Mouse (Mus musculus): Measurements from ENCODE around the gene Mpzl3.
"Not testable (repeated sequence)": the region's sequence is repeated elsewhere in the genome, so short reads cannot be mapped to it uniquely, and the experiment has no call there.

Mpzl3 gene
- long read RNA-seq, experiment 1, partial matches to known transcripts = 0 of 3 reads
- long read RNA-seq, experiment 1, other reads (novel, unspliced or antisense) = 0 of 3 reads
- long read RNA-seq, experiment 2, partial matches to known transcripts = 0 of 7 reads
- long read RNA-seq, experiment 2, other reads (novel, unspliced or antisense) = 5 of 7 reads

DNA sequence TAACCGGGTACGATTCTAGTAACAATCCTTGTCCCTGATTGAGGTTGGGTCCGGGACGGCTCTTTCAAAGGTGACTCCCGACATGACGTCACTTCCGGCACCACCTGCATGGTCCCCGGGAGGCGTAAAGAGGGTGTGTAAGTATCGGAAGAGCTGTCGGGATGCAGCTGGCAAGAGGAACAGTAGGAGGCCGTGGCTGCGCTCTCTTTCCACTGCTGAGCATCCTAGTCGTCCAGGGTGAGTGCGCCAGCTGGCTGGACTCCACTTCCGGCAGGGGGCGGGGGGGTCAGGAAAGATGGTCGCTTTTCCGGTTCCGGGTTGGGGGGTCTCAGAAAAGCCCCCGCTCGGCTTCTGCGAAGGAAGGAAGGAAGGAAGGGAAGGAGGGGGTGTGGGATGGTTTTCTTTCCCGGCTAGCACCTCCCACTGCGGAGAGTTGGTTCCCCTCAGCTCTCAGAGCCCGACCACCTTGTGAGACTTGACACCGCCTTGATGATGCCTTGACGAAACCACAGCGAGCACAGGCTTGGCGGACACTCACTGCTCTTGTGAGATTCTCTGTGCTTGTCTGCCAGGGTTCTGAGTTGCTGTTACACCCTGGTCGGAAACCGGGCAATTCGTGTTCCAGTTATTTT, at the start of gene Mpzl3:
Gene Mpzl3, plus strand, starts transcription at position 105 of the 632 bp plus-strand sequence.
- intact Hi-C loops (cut with DNase I) = no loop called here

DNA sequence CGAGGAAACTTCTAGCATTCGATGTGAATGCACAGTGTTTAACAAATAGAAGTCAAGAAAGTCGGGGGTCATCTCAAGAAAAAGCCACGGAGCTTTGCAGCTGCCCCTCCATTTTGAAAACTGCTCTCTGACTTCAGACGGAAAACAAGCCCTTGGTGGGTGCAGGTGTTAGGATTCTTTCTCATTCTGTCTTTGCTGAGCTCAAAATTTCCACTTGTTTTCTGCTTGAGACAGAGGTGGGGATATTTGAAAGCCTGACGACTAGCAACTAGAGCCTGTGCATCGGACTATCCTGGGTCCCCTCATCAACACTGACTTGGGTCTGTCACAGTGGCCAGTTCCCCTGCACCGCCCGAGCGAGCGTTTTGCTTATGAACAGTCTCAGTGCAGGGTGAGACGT, 47.6 kb upstream of the Mpzl3 start:
- intact Hi-C loops (cut with DNase I) = no loop called here

DNA sequence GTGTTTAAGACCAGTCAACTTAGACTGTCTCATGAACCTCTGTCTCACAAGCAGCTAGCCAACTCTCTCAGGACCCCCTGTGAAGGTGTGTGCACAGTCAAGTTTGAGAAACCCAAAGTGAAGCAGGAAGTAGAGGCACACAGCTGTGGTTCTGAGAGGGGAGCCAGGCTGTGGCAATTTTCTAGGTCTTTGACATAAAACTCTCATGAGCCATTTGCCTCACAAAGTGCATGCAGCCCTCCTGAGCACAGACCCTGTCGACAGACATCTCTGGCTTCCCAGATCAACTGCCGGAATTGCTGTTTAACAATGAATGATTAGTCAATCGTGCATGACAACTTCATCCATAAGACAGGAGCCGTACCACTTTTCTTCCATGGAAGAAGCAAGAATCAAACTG, 46.6 kb upstream of the Mpzl3 start:
- intact Hi-C loops (cut with DNase I) = no loop called here

DNA sequence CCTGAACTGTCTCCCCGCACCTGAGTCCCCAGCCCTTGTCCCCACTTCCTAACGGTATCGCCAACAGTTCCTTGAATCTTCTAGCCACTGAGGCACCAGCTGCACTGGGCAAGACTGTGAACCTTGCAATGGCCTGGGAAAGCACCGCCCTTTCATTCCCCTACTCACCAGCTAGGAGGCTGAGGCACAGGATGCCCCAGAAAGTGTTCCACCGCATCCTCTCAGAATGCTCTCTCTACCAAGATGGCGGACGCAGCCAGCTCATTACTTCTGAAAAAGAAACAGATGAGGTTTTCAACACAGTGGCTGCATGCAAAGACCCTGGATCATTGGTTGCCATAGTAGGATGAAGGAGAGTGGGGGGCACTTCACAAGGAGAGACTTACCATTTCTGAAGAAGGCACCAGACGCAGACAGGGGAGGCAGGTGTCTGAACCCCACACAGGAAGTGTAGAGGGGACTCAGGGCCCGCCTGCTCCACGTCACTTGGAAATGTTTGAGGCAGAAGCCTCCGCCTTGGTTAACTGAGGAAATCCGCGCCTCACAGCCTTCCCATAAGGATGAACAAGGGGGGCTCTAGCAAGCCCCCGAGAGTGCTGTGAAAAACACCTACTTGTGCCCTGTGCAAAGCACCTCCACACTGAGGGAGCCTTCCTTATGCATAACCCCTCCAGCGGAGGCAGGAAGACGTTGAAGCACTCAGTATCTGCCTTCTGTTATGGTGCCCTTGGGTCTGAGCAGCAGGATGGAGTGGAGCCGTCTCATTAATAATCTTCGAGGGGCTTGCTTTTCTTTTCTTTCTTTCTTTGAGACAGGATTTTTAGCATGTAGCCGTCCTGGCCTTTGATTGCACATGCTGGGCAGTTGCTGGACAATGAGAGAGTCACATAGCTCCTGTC, 45.6 kb upstream of the Mpzl3 start, which contains the start of gene Cd3e:
Gene Cd3e, minus strand, starts transcription at position 448 of the 899 bp plus-strand sequence.
- intact Hi-C loops (cut with DNase I) = no loop called here

DNA sequence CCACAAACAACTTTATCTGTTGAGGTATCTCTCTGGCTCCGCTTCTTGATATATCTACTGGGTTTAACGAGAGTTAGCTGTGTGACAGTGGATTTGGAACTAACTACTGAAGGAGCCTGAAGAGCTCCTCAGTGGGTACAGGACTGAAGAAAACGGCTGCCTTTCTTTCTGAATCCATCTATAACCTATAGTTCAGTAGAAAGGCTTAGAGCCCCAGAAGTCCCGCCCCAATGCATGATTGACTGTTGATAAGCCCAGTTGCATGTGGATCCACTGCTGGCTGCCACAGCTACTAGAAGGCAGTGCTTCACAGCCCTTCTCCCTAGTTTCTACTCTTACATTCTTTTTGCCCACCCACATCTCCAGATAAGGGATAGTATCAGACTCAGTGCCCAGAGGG, 44.5 kb upstream of the Mpzl3 start:
- intact Hi-C loops (cut with DNase I) = no loop called here

DNA sequence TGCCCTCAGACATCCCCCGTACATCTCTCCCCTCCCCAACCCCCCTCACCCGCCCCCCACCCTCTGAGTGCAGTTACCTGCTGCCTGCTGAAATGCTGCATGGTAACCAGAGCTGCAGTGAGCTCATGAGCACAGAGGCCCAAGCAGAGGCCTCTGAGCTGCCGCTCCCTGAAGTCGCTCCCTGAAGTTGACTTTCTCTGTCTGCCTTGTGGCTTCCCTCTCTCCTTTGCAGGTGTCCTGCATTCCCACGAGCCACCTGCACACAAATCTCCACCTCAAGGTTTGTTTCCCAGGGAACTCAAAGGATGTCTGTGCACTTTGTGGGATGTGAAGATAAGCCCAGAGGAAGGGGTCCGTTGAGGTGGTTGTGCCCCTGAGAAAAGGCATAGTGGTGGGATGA, 43.7 kb upstream of the Mpzl3 start:
- intact Hi-C loops (cut with DNase I) = no loop called here

DNA sequence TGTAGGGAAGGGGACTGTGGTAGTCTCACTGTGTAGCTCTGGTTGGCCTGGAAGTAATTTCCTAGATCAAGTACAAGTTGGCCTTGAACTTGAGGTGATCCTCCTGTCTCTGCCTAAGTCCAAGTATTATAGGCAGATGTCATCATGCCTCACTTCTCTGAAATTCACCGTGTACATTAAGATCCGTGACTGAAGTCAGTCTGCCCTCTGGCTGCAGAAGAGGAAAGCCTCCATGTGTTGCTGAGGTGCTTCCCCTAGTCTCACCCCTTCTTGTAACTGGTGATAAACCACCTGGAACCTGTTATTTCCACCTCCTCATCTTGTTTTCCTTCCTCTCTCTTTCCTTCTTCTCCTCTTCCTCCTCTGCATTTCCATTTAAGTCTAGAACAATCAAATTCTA, 40.1 kb upstream of the Mpzl3 start:
- intact Hi-C loops (cut with DNase I) = no loop called here

DNA sequence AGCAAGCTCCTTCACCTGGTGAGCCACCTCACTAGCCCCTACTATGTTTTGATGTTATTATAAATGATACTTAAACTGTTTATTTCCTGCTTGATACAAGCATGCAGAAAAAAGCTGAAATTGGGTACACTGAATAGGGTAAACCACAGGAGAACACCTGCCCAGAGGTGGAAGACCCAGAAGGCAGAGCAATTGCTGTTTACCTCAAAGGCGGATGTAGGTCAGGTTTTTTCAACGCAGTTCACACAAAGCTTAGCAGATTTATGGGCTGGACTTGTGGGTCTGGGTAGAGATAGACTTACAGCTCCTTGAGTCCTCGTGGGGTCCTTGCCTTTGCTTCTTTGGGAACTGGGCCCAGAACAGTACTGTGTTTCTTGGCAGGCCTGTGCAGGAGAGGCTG, 39.1 kb upstream of the Mpzl3 start:
- intact Hi-C loops (cut with DNase I) = no loop called here

DNA sequence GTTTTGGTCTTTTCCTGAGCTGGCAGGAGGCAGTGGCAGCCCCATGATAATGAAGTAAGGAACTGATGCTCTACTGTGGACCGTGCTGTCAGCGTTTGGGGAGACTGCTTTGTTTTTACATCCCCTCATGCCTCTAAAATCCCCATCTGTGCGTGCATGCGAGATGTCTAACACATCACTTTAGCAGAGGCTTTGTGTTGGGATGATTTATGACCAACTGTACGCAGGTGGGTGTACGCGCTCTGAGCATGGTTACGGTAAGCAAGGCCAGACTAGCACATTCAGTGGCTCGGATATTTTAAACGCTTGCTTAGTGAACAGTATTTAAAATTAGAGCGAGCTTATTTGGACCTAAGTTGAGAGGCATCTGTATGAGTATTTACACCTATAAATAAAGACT, 37.0 kb upstream of the Mpzl3 start:
- intact Hi-C loops (cut with DNase I) = no loop called here

DNA sequence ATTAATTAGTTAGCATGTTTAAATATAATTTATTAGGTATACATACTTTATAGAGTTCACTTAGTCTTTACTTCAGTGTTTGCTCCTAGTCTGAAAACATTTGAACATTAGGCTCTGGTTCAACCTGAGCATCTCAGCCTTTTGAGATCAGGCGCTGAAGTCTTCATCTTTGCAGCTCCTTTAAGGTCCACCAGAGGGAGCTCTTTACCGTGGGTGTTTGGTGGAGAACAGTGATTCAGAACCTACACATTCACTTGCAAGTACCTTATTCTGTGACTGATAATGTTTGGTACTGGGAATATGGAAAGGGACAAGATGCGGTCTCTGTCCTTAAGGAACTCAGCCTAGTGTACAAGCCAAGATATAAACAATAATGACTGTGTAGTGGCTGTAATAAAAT, 32.2 kb upstream of the Mpzl3 start:
- intact Hi-C loops (cut with DNase I) = loop anchor here (2.0 to 5.0 kb wide), 2 partner anchors 110 to 124 kb away; no protein-coding TSS in a partner anchor

DNA sequence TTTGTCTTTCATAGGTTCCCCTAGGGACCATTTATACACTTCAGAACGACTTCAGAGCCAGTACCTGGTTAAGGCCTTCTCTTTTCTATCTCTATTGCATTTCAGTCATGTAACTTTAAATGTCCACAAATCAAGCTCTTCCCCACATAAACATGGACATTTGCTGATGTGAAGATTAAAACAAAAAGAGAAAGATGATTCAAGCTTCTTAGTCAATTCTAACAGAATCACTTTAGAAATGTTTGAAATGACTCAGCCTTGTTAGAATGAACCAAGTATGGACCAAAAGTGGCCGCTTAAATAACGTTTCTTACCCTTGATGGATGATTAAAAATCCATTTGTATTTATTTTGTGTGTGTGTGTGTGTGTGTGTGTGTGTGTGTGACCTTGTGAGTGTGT, 31.3 kb upstream of the Mpzl3 start:
- intact Hi-C loops (cut with DNase I) = loop anchor here (2.0 to 5.0 kb wide), 2 partner anchors 109 to 123 kb away; no protein-coding TSS in a partner anchor

DNA sequence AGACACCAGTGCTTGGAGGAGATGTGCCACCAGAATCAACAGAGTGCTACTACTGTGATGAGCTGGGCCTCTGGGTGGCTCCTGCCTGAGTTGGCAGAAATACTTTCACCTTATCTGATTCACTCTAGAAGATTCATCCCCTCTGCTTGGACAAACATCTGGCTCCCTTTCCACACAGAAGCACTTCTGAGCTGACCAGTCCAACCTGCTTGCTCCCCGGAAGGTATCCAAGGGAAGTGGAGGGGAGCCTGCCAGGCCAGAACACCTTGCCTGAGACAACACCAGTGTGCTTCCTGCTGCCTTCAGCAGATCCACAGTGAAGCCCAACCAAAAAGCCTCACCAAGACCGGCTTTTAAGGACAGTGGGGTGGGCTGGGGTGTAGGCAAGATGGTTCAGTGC, 30.8 kb upstream of the Mpzl3 start:
- intact Hi-C loops (cut with DNase I) = loop anchor here (5.0 kb wide), 1 partner anchor 108 kb away; no protein-coding TSS in a partner anchor

DNA sequence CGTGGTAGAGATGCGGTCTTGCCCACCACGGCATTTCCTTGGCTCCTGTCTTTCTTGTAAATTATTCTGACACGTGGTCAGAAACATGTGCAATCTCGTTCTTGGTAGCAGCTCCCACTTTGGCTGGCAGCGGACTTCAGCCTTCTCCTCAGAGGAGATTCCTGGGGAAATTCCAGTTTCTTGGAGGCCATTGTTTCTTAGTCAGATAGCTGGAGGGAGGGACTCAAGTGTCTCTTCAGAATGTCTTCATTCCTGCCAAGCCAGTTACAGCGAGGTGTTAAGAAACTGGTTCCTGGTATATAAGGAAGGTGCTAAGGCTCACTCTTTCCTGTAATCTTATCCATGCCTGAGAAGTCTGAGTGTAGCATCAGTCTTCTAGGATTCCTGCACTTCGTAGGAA, 27.6 kb upstream of the Mpzl3 start:
- intact Hi-C loops (cut with DNase I) = no loop called here

DNA sequence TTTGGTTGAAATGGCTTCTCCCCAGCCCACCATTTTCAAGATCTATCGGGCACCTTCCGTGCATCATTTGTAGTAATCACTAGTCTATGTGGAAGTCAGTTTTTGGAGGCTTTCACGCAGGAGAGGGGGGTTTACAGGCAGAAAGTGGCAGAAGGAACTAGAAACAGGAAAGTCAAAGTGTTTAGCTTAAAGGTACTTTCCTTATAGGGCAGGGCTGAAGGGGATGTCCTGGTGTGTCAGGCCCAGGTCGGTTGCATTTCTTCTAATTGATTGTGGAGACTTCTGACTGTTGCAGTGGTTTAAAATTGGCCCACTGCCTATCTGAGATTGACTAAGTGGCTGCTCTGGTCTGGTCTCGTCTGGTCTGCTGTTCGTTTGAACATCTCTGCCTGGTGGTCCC, 24.6 kb upstream of the Mpzl3 start:
- intact Hi-C loops (cut with DNase I) = no loop called here

DNA sequence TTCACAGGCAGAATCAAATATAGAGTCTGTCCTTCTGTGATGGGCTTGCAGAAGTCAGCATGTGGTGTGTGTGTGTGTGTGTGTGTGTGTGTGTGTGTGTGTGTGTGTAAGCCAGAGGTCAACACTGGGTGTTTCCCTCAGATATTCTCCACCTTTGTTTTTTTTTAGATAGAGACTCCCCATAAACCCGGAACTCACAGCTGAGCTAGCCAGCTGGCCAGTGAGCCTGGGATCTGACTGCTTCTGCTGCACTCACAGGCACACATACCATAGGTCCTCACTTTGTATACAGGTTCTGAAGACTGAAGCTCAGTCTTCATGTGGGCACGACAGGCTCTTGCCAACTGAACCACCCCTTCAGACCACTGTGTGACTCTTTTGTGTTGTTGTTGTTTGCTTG, 22.7 kb upstream of the Mpzl3 start:
- intact Hi-C loops (cut with DNase I) = no loop called here

DNA sequence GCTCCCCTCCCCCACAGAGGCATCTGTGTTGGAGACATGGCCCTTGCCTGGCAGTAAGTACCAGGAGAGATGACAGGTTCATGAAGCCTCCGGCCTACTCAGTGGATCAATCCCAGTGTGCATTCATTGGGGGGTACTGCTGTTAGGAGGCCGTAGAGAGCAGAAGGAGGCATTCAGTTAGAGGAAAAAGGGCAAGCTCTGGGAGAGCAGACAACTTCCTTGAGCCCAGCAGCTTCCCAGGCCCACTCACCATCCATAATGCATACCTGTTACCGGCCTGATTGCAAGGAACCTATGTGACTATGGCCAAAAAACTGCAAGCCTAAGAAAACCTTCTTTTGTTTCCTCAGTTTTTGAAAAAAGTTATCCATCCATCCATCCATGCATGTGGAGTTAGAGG, 20.5 kb upstream of the Mpzl3 start:
- intact Hi-C loops (cut with DNase I) = no loop called here

DNA sequence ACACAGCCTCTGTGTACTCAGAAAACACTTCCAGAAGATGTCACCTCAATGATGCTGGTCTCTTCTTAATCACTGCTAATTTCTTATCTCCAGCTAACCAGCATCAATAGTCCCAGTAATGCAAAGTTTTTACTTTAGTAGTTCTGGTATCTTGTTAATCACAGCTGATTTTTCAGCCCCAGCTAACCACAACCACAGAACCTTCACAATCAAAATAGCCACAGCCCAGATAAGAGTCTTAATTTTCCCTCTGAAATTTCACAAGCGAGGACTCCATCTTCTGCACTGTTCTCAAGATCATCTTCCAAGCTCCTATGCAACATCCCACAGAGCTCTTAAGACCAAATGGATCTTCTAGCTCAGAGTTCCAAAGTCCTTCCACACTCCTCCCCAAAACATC, 17.2 kb upstream of the Mpzl3 start:
- intact Hi-C loops (cut with DNase I) = not testable (repeated sequence)

DNA sequence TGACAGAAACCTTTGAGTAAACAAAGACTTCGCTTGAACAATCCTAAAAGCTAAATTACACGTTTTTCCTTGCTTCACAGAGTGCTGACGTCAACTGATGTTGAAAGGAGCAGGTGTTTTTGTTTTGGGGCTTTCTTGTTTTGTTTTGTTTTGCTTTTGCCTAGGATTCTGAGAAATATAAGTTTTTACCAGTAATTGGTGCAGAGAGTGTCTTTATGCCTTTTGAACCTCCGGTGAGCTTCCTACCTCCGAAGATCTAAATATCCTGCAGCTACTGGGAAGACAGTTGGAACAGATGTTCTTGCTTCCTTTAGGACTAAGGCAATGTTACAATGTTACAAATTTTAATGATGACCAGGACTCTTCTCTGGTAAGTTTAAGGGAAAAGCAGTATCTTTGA, 15.5 kb upstream of the Mpzl3 start, which contains the start of gene Mpzl2:
Gene Mpzl2, plus strand, starts transcription at position 301 of the 400 bp plus-strand sequence.
- intact Hi-C loops (cut with DNase I) = no loop called here

DNA sequence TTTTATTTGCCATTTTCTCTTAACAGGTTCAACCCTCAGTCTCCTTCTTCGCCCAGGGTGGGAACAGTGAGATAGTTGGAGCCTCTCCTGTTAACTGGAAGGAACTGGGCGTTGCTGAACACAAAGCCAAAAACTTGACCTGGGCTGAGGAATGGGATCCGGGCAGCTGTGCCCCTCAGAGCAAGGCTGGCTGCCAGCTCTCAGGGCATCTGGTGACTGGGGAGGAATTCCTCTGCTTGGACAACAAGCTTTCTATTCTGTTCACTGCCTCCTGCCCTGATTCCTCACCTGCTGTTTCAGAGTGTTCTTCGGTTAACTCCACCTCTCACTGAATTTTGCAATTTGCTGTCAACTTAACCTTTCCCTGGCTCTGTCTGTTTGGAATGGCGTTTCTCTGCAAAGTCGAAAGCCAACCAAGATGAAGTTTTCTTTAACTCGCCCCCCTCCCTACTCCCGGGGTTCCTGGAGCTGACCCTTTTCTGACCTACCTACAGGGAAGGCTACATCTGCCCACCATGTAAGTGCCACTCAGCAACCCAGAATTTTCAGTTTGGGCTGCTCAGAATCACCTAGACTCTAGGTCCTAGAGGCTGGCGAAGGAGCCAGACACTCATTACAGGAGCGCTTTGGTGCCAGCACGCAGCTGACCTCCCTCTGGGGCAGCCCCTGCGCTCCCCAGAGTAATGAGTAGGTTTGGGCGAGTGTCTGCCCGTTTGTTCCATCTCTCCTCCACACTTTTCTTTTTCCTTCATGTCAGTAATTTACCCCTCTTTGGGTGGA, 14.7 kb upstream of the Mpzl3 start:
- intact Hi-C loops (cut with DNase I) = no loop called here

DNA sequence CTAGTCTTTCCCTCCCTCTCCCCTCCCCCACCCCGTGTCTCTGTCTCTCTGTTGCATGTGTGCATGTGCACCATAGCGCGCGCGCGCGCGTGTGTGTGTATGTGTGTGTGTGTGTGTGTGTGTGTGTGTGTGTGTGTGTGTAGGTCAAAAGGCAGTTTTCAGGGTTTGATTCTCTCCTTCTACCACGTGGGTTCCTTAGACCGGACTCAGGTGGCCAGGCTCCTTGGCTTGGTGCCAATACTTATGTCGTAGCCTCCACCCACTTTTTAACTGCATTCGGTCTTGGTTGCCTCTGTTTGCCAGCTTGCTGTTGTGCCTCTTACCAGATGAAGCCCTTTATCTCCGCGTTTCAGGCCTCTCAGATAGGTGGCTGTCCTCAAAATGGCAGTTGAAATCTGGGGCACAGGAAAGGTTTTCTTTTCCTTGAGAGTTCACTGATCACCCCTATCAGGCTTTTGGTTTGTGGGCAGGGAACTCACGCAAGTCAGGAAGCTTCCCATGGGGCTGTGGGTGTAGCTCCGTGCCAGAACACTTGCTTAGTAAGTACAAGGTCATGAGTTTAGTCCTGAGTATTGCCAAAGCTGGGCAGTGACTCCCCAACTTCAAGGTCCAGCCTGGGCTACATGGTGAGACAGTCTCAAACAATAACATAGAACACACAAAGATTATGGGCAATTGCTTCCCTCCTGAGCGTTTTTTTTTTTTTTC, 13.7 kb upstream of the Mpzl3 start:
- intact Hi-C loops (cut with DNase I) = no loop called here
